Mouse (Mus musculus) limb, embryonic 10.5 days (tissue): ENCODE measurements around the gene Sgms2. TPM values are rescaled to one million over a fixed set of nuclear protein-coding genes. Genes with fewer than 3 reads are reported as not detected.

ENCODE experiments used
- DNase-seq: peaks from one replicate; pipeline ENCODE4 v3.0.0-alpha.2; 2017; ENCODE audit warnings: low spot score
- H3K27ac ChIP-seq: fragments of 300-500 bp; sonication (generic); 2 replicates; pipeline ENCODE4 v1.5.1; 2016; ENCODE audit warnings: mild to moderate bottlenecking
- H3K27me3 ChIP-seq: fragments of 300-500 bp; sonication (generic); 2 replicates; pipeline ENCODE4 v1.6.1; 2016; ENCODE audit warnings: low read depth, mild to moderate bottlenecking; ENCODE audit not compliant: poor library complexity, severe bottlenecking
- H3K36me3 ChIP-seq: fragments of 300-500 bp; sonication (generic); 2 replicates; pipeline ENCODE4 v1.6.1; 2016; ENCODE audit warnings: mild to moderate bottlenecking, moderate library complexity
- H3K4me1 ChIP-seq: fragments of 300-500 bp; sonication (generic); 2 replicates; pipeline ENCODE4 v1.6.1; 2016
- H3K4me3 ChIP-seq: fragments of 300-500 bp; sonication (generic); 2 replicates; pipeline ENCODE4 v1.5.1; 2016; ENCODE audit warnings: mild to moderate bottlenecking, moderate library complexity
- H3K9me3 ChIP-seq: fragments of 300-500 bp; sonication (generic); replicated peaks from 2 replicates; pipeline ENCODE4 v1.6.1; 2016; ENCODE audit warnings: mild to moderate bottlenecking
- WGBS: fragments of 180-500 bp; shearing (Covaris S2); methylation state at CpG from one replicate; pipeline ENCODE4 v1.1.7; 2016; 5-methylcytosine and 5-hydroxymethylcytosine counted together
- polyA plus RNA-seq: library from polyadenylated mRNA; unstranded; fragments of >200 nt; fragmentation: Nextera tagmentation; extraction: Ambion mirVana; gene quantifications from 2 replicates; pipeline ENCODE4 v1.2.1, GENCODE M21; 2016

The Sgms2 gene
- polyA plus RNA-seq, 1 experiment from 2014 or later: 1.3 TPM

DNA sequence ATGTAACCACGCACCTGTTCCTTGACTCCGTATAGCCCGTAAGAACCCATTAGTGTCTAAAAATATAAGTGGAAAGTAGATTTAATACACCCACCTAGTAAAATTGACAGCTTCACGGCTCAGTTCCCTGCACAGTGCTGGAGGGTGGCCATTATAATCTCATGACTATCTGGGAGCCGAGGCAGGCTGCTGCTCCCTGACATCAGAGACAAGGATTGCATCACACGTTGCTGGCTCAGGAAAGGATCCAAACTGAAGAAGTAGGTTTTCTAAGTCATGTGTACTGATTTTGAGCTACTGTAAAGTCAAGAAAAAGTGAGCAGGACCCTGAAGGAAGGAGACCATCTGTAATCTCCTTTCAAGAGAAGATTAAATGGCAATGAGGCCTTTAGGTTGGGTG lies 8.4 kb upstream of the Sgms2 start:
- Histone ChIP-seq H3K36me3 (no peaks in the 10 kb centered on the region), H3K9me3 (no peaks in the 10 kb centered on the region), H3K27me3 (no peaks in the 10 kb centered on the region), H3K27ac (no peak overlapping the region), H3K4me1 (peaks cover 12% of the 10 kb centered on the region; the same call in 1 of the 2 replicates), H3K4me3 (no peak overlapping the region)
- 90% methylated on average over 6 of the region's 6 CpGs for WGBS
- DNase-seq: no peak

DNA sequence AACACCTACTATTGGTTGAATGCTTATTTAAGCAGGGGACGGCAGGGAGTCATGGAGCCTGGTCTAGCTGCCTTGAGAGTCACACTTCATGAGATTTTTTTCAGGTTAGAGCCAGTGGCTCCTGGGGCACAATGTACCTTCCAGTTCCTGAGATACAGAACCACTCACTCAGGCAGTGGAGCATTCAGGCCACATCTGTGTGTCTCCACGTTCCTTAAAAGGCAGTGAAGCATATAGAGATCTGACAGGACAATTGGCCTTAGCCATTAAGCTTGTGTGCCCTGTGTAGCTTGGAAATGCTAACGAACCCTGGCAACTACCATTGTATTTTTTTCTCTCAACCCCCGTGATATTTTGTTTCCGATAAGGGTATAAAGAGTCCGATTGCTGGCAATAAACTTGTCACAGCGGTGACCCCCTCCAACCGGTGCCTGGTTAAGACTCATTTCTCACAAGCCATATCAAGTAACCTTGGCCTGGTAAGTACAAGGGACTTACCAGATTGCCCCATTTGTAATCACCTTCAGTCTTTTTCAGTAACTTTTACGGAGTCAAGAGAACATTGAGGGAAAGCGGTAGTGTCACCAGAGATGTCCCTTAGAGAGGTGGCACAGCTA lies 5.4 kb upstream of the Sgms2 start:
- H3K27me3 ChIP-seq: peaks cover 15% of the 10 kb centered on the region
- H3K27ac ChIP-seq: no peak overlapping the region
- H3K4me1 ChIP-seq: peaks cover 14% of the 10 kb centered on the region; the same call in 1 of the 2 replicates
- no peaks in the 10 kb centered on the region for H3K9me3 ChIP-seq
- no peak for DNase-seq
- 74% methylated on average over 10 of the region's 10 CpGs for WGBS
- H3K4me3 ChIP-seq: no peak overlapping the region
- no peaks in the 10 kb centered on the region for H3K36me3 ChIP-seq

DNA sequence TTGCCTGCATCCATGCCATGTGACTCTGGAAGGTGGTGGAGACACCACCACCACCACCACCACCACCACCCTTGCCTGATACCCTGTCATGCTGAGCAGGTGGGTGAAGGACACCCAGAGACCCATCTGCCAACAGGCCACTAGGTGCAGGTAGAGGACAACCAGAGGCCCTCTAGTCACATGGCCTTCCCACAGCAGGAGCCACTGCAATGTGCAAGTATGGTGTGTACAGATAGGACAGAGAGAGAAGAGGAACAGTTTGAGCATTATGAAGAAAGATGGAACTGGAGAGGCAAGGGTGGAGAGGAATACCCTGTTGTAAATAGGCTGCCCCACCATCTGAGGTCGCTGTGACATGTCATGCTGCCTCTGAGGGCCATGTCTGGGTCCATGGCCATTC lies 3.9 kb upstream of the Sgms2 start:
- H3K9me3 ChIP-seq: no peaks in the 10 kb centered on the region
- H3K4me3 ChIP-seq: no peak overlapping the region
- peaks cover 30% of the 10 kb centered on the region for H3K27me3 ChIP-seq
- no peaks in the 10 kb centered on the region for H3K36me3 ChIP-seq
- H3K4me1 ChIP-seq: peaks cover 19% of the 10 kb centered on the region
- WGBS: 89% methylated on average over 1 of the region's 1 CpGs
- no peak for DNase-seq
- H3K27ac ChIP-seq: no peak overlapping the region

DNA sequence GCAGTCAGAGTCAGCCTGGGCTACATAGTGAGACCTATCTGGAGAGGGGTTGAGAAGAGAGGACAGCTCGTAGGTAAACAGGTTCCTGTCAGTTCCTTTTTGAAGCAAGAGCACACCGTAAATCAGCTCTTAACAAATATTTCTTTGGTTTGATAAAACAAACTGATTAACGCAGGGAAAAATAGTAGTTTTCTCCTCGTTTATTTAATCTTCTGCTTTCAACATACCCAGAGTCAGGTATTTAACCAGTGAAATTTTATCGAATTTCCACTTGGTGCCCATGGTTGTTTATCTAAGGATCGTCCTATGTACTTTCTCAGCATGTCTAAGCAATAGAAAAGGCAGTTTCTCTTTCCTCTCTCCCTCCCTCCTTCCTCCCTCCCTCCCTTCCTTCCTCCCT lies 2.0 kb upstream of the Sgms2 start:
- H3K27me3 ChIP-seq: peaks cover 49% of the 10 kb centered on the region

DNA sequence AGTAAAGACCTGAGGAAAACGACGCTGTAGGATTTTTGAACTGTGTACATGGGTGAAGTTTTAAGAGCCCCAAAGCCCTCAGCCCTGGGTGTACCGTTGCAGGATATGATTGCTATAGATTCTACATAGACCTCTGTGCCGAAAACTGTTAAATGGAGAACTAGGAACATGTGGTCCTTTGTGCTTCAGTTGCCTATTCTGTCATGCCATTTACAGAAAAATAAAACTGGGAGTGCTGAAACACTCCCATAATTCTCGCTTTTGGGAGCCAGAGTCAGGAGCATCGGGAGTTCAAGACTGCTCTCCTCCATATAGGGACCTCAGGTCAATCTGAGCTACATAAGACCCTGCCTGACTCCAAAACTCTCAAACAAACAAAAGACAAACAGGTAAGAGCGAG lies 769 bp upstream of the Sgms2 start:
- H3K4me1 ChIP-seq: peaks cover 28% of the 10 kb centered on the region
- H3K4me3 ChIP-seq: no peak overlapping the region
- peaks cover 61% of the 10 kb centered on the region for H3K27me3 ChIP-seq
- WGBS: 90% methylated on average over 7 of the region's 7 CpGs
- DNase-seq: no peak
- no peaks in the 10 kb centered on the region for H3K9me3 ChIP-seq
- H3K27ac ChIP-seq: no peak overlapping the region
- no peaks in the 10 kb centered on the region for H3K36me3 ChIP-seq

More for the DNA sequence above, 2.0 kb upstream of the Sgms2 start:
- WGBS: 58% methylated on average over 6 of the region's 6 CpGs
- Histone ChIP-seq H3K4me3 (no peak overlapping the region), H3K4me1 (peaks cover 28% of the 10 kb centered on the region), H3K36me3 (no peaks in the 10 kb centered on the region), H3K27ac (no peak overlapping the region), H3K9me3 (no peaks in the 10 kb centered on the region)
- no peak for DNase-seq

DNA sequence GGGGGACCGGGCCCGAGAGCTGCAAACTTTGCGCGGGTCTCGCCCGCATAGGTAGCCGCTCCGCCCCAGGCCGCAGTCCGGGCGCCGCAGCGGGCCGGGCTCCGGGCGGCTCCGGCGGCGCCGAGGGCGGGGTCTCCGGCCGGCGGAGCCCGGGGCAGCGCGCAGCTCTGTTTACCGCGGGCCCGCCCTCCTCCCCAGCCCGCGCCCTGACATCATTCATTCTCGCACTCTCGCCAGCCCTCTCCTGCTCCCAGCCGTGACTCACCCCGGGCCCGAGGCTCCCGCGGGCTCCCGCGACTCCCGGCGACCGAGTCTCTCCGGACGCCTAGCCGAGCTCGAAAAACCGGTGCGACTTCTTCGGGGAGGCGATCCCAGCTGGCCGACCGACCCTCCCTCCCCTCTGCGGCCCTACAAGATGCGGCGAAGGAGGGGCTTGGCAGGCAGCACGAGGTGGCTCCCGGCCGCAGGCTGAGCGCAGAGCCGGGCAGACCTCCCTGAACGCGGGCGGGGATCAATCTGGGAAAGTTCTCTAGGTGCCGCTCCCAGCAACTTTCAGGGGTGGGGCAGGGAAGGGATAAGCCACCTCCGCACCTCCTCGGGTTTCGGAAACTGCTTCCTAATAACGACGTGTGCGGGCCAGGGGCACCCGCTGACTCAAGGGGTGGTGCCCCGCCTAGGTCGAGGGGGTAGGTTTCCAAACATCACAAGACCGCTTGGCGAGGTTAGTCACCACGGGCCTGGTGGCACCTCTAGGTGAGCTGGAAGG lies 885 bp downstream of the Sgms2 start:
- Histone ChIP-seq H3K9me3 (no peaks in the 10 kb centered on the region), H3K4me1 (peaks cover 22% of the 10 kb centered on the region), H3K27me3 (peaks cover 63% of the 10 kb centered on the region), H3K27ac (peak overlapping the region; percentile 86), H3K36me3 (no peaks in the 10 kb centered on the region), H3K4me3 (peak overlapping the region; percentile 84)
- peak; percentile 83 for DNase-seq
- under 1% methylated on average over 77 of the region's 78 CpGs for WGBS

DNA sequence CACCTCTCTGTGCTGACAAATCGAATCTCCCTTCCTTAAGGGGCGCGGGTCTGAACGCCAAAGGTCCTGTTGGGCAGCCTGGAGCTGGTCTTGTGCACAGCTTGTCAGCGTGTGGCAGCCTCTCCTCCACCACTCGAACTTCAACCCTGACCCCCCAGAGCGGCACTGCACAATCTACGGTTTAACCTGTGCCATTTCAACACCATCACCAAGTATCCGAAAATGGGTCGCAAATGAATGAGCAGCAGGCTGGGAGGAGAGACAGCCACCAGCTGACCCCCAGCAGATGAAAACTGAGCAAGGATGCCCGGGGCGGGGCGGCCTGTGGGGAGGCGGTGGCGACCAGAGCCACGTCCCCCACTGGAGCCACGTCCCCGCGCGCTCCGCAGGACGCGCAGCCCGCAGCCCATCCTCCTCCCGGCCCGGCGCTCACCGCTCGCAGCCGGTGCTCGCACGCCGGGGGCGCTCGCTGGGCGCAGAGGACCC lies 1.5 kb downstream of the Sgms2 start:
- H3K4me3 ChIP-seq: peak overlapping the region; percentile 84
- H3K27me3 ChIP-seq: peaks cover 63% of the 10 kb centered on the region
- no peaks in the 10 kb centered on the region for H3K9me3 ChIP-seq
- 1% methylated on average over 36 of the region's 36 CpGs for whole genome bisulfite sequencing
- peak overlapping the region; percentile 86 for H3K27ac ChIP-seq
- peak; percentile 69 for DNase-seq
- H3K36me3 ChIP-seq: no peaks in the 10 kb centered on the region
- H3K4me1 ChIP-seq: peaks cover 22% of the 10 kb centered on the region

DNA sequence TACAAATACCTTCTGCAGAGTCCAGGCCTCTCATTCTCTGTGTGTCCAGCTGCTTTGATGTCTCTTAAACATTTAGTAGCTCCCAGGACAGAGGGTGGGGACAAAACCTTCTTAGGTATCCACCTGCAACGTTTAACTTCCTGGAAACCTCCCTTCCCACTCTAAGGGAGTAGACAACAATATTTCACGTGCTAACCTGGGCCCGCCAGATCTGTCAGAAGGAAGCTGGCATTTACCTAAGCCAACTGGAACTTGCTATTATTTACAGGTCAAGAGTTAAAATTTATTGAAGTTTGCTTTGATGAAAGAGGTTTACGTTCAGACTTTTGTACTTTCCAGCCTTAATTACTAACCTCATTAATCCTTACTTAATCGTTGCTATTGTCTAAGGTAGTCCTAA lies 2.2 kb downstream of the Sgms2 start:
- no peaks in the 10 kb centered on the region for H3K9me3 ChIP-seq
- peaks cover 63% of the 10 kb centered on the region for H3K27me3 ChIP-seq
- 23% methylated on average over 5 of the region's 5 CpGs for WGBS

DNA sequence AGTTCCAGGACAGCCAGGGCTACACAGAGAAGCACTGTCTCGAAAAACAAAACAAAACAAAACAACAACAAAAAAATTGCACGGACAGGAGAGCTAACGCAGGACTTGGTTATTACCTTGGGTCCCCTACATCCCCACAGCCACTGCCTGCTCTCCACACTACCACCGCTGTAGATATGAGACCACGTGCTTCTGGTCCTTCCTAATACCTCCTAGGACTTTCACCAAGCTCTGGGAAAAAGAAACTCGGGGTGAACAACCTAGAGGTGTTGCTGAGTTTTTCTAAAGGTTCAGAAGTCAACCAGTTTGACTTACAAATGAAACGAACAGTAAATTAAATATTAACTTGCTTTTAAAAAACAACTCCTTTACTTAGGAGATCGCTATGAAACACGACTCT lies 2.8 kb downstream of the Sgms2 start:
- Histone ChIP-seq H3K36me3 (no peaks in the 10 kb centered on the region), H3K4me3 (no peak overlapping the region), H3K4me1 (peaks cover 19% of the 10 kb centered on the region), H3K9me3 (no peaks in the 10 kb centered on the region), H3K27me3 (peaks cover 63% of the 10 kb centered on the region), H3K27ac (no peak overlapping the region)
- WGBS: 72% methylated on average over 9 of the region's 9 CpGs
- no peak for DNase-seq

More for the DNA sequence above, 2.2 kb downstream of the Sgms2 start:
- H3K27ac ChIP-seq: no peak overlapping the region
- no peak overlapping the region for H3K4me3 ChIP-seq
- H3K4me1 ChIP-seq: peaks cover 21% of the 10 kb centered on the region
- no peak for DNase-seq
- H3K36me3 ChIP-seq: no peaks in the 10 kb centered on the region

DNA sequence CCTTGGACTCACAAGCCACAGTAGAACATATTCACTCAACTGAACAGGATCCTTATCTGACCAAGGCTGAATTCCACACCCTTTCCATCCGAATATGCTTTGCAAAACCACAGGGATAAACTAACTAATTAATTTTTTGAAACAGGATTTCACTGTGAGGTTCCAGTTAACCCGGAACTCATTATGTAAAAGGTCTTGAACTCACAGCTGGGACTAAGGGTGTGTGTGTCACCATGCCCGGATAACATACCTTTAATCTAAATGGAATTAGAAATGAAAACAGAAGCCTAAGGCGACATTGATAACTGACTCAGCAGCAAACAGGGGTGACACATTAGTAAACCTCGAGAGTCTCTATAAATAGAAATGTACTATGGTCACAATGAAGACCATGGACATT lies 5.8 kb downstream of the Sgms2 start:
- Histone ChIP-seq H3K4me1 (peaks cover 12% of the 10 kb centered on the region), H3K9me3 (no peaks in the 10 kb centered on the region), H3K27ac (no peak overlapping the region), H3K4me3 (no peak overlapping the region), H3K36me3 (no peaks in the 10 kb centered on the region), H3K27me3 (peaks cover 36% of the 10 kb centered on the region)
- WGBS: 75% methylated on average over 5 of the region's 5 CpGs
- no peak for DNase-seq

DNA sequence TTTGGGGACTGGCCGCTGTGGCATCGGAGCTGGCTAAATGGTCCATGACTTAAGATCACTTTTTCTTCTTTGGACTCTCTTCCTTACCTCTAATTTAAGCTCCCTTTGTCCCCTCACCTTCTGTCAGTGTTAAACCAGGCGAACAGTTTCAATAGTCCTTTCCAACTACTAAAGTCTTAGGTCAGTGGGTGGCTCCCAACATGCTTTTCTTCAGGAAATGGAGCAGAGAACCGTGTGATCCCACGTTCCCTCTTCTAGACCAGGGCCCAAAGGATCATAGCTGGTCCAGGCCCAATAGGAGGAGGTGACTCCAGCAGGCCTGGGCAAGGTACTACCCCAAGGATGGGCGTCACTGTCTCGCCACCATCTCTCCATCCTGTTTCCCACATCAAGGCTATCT lies 7.6 kb downstream of the Sgms2 start:
- H3K4me3 ChIP-seq: no peak overlapping the region
- H3K4me1 ChIP-seq: no peaks in the 10 kb centered on the region
- H3K36me3 ChIP-seq: no peaks in the 10 kb centered on the region
- no peaks in the 10 kb centered on the region for H3K9me3 ChIP-seq
- peaks cover 19% of the 10 kb centered on the region for H3K27me3 ChIP-seq
- DNase-seq: no peak
- 91% methylated on average over 7 of the region's 7 CpGs for WGBS
- no peak overlapping the region for H3K27ac ChIP-seq

DNA sequence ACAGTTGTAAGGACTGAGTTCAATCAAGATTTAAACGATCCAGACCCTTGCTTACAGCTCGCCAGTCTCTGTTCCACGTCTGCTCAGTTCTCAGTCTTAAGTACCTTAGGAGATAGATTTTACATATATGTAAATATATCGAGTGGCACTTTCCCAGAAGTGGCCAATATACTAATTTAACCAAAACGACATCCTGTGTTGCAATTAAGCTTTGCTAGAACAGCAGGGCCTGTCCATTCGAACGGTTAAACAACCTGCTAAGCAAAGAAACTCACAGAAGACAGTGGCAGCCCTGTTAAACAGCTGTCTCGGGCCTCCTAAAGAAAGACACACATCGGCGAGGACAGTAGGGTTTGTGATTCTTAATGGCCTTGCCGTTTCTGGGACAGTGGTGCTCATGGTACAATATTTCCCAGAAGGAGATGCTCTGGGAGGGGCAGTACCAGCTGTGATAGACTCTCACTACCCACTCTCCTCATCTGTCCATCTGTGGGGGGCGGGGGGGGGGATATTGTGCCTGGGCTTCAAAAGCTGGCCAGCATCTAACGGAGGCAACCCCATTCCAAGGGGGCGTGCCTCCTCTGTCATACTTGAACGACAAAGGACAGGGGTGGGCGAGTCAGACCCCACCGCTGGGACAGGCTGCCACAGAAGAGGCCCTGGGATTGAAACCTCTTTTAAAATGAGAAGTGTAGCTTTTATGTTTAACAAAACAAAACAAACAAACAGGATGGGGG lies 9.1 kb downstream of the Sgms2 start:
- Histone ChIP-seq H3K27ac (no peak overlapping the region), H3K27me3 (peaks cover 4% of the 10 kb centered on the region; the same call in 1 of the 2 replicates), H3K9me3 (no peaks in the 10 kb centered on the region), H3K36me3 (no peaks in the 10 kb centered on the region), H3K4me1 (no peaks in the 10 kb centered on the region), H3K4me3 (no peak overlapping the region)
- DNase-seq: no peak
- WGBS: 69% methylated on average over 17 of the region's 17 CpGs

DNA sequence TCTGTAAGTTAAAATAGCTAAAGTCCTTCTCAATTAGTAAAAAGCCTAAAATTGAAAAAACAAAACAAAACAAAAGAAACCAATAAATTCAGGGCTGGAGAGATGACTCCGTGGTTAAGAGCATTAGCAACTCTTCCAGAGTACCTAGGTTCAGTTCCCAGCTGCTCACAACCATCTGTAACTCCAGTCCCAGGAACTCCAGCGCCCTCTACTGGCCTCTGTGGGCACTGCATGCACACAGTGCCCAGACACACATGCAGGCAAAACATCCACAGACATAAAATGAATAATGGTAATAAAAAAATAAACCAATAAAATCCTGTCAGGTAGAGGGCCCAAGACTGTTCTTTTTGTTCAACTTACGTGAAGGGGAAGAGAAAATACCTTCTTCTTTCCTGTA lies 10.6 kb downstream of the Sgms2 start:
- Histone ChIP-seq H3K9me3 (no peaks in the 10 kb centered on the region), H3K27ac (no peak overlapping the region), H3K27me3 (no peaks in the 10 kb centered on the region), H3K36me3 (no peaks in the 10 kb centered on the region), H3K4me1 (no peaks in the 10 kb centered on the region), H3K4me3 (no peak overlapping the region)
- no peak for DNase-seq
- 60% methylated on average over 3 of the region's 3 CpGs for WGBS
